Mouse (Mus musculus): ENCODE data around the gene Hoxb6. TPM values are rescaled to one million over a fixed set of nuclear protein-coding genes. Genes with fewer than 3 reads are reported as not detected.

Hoxb6 gene
- total and polyA plus RNA-seq, 3 experiments: 0.53 to 1.1 TPM; not detected in 1

DNA sequence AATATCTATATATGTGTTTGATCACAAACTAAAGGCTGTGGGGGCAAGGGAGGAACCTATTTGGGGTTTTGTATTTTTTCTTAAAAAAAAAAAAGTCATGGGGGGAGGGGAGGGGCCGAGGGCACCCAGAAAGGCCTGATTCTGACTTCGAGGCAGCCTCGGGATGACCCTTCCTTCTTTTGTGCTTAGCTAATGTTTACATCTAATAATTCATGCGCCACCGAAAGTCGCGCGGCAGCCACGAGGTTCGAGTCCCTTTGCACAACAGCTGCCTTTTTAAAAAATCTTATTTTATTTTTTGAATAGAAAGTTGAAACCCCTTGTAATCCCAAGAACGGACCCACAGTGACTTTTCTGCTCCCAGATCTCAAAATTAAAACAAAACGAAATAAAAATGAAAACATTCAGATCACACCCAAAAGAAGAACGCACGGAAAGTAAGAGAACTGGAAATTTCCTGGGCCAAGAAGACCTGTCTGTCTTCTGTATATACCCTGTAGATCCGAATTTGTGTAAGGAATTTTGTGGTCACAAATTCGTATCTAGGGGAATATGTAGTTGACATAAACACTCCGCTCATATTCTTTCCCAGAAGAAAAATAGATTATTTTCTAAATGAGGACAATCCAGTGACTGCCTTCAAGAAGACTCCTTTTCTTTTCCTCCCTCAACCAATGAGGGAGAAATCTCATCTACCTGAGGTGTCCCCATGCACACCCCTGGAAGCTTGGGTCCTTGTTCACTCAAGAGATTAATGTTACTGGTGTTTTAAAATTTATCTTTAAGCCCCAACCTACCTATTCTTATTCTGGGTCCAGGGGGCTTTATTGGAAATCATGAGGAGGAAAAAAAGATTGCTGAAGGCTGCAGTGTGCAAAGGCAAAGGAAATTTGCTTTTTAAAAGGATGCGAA, 24.7 kb downstream of the Hoxb6 start:
- no peak overlapping the region for H3K9ac ChIP-seq (ENCODE audit: insufficient read depth, low read depth)
- peaks cover 4 to 16% of the 10 kb centered on the region in 2 experiments; a peak in 2 of 4 replicates for H3K4me1 ChIP-seq (ENCODE audit: control insufficient read depth in 1 of 2, insufficient read depth in 2 of 2)
- peaks cover 0 to 11% of the 10 kb centered on the region in 2 experiments for H3K36me3 ChIP-seq (replicated peaks in 1 of 2; ENCODE audit: control insufficient read depth in 1 of 2, insufficient read depth in 1 of 2, low read length in 1 of 2)
- H3K27me3 ChIP-seq (replicated peaks): peaks cover 38% of the 10 kb centered on the region
- no peak overlapping the region for H3K4me3 ChIP-seq (replicated peaks in 1 of 3; ENCODE audit: low read depth in 2 of 3, low read length in 2 of 3, poor library complexity in 1 of 3)
- H3K9me3 ChIP-seq (replicated peaks; ENCODE audit: low read length): no peaks in the 10 kb centered on the region
- DNase-seq (ENCODE audit: extremely low read depth): no peak
- no peaks in the 10 kb centered on the region for H3K79me2 ChIP-seq (replicated peaks; ENCODE audit: control insufficient read depth, extremely low read depth, insufficient read depth, poor library complexity, severe bottlenecking)
- in situ Hi-C loops (cut with MboI; ENCODE audit: low pct_ligation_motif_present, low pct_unique_long_range_greater_than_20kb, low sequenced_read_pairs) (loop anchor here (25.0 kb wide), 1 partner anchor 220 kb away; no protein-coding TSS in a partner anchor), dilution Hi-C loops (cut with MboI; ENCODE audit: extremely low pct_ligation_motif_present, extremely low pct_unique_long_range_greater_than_20kb, low sequenced_read_pairs) (no loop called here)
- no peak overlapping the region for H3K4me2 ChIP-seq (ENCODE audit: insufficient read depth, low read depth, poor library complexity, severe bottlenecking)
- TF ChIP-seq KAT2A (IDR thresholded peaks at IDR 0.05; ENCODE audit: insufficient replicate concordance, low read length) (no peak), ZNF384 (IDR thresholded peaks at IDR 0.05; ENCODE audit: low read depth, low read length) (no peak), MYC (IDR thresholded peaks at IDR 0.05; ENCODE audit: low read depth, low read length) (no peak), CTCF (conservative IDR thresholded peaks at IDR 0.05 in 1 of 2, IDR thresholded peaks at IDR 0.05 in 1 of 2; ENCODE audit: low read depth in 2 of 2, low read length in 2 of 2) (no peak), CHD2 (IDR thresholded peaks at IDR 0.05; ENCODE audit: low read length) (no peak), IRF4 (IDR thresholded peaks at IDR 0.05; ENCODE audit: low read depth, low read length) (no peak)
- H3K27ac ChIP-seq (ENCODE audit: insufficient read depth, low read depth): no peak overlapping the region

DNA sequence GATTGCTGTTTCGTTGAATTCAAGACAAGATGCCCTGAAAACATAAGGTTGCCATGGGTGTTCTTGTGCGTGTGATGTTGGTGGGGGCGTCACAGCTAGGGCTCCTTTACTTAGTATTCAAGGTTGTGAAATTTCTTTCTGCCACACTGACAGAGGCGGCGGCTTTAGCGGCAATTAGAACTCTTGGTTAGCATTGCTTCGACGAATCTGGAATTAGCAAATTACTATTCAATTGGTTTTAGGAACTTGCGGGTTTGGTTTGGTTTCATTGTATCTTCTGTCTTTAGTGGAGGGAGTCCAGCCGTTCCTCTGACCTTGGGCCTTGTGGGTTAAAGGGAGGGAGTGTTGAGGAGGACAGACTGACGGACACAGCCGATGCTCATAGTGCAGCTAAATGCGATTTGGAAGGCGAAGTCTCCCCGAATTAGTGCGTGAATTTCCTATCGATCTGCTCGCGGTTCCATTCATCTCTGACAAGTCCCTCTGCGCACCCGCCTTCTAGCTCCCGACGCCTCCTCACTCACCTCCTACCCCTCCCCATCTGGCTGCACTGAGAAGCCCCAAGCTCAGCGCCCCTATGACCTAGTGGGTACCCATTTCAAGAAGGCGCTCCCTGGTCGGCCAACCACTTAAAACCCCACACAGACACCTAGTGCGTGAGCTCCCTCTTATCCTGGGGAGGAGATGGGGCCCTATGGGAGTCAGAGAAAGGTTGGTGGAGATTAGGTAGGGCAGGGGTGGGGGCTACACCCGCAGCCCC, 25.5 kb downstream of the Hoxb6 start, which contains the start of gene Hoxb4:
Gene Hoxb4 (plus strand): TSS at position 660 of the 760 bp plus-strand sequence.
- Histone ChIP-seq H3K79me2 (replicated peaks; ENCODE audit: control insufficient read depth, extremely low read depth, insufficient read depth, poor library complexity, severe bottlenecking) (no peaks in the 10 kb centered on the region), H3K27ac (ENCODE audit: insufficient read depth, low read depth) (no peak within 1 kb of the TSS), H3K4me2 (ENCODE audit: insufficient read depth, low read depth, poor library complexity, severe bottlenecking) (peak within 1 kb of the TSS; percentile 81), H3K27me3 (replicated peaks) (peaks cover 31% of the 10 kb centered on the region), H3K9ac (ENCODE audit: insufficient read depth, low read depth) (peak within 1 kb of the TSS; percentile 96), H3K36me3 (replicated peaks in 1 of 2; ENCODE audit: control insufficient read depth in 1 of 2, insufficient read depth in 1 of 2, low read length in 1 of 2) (peaks cover 0 to 11% of the 10 kb centered on the region in 2 experiments), H3K4me3 (replicated peaks in 1 of 3; ENCODE audit: low read depth in 2 of 3, low read length in 2 of 3, poor library complexity in 1 of 3) (peak within 1 kb of the TSS; percentile 76 to 98 (median 82)), H3K9me3 (replicated peaks; ENCODE audit: low read length) (no peaks in the 10 kb centered on the region), H3K4me1 (ENCODE audit: control insufficient read depth in 1 of 2, insufficient read depth in 2 of 2) (peaks cover 4 to 15% of the 10 kb centered on the region in 2 experiments; a peak in 2 of 4 replicates)
- DNase-seq (ENCODE audit: extremely low read depth): peak; percentile 10
- in situ Hi-C loops (cut with MboI; ENCODE audit: low pct_ligation_motif_present, low pct_unique_long_range_greater_than_20kb, low sequenced_read_pairs) (loop anchor here (25.0 kb wide), 1 partner anchor 220 kb away; no protein-coding TSS in a partner anchor), dilution Hi-C loops (cut with MboI; ENCODE audit: extremely low pct_ligation_motif_present, extremely low pct_unique_long_range_greater_than_20kb, low sequenced_read_pairs) (no loop called here)
- TF ChIP-seq MAZ (IDR thresholded peaks at IDR 0.05; ENCODE audit: low read depth, low read length) (peak; percentile 8; the same call in 1 of the 2 replicates), CHD1 (IDR thresholded peaks at IDR 0.05; ENCODE audit: low read depth, low read length) (0 out of 2 replicates have a peak, but pooled peaks have one; percentile 30), KAT2A (IDR thresholded peaks at IDR 0.05; ENCODE audit: insufficient replicate concordance, low read length) (no peak), MAX (IDR thresholded peaks at IDR 0.05; ENCODE audit: low read length) (peak; percentile 40; the same call in 1 of the 2 replicates), ZNF384 (IDR thresholded peaks at IDR 0.05; ENCODE audit: low read depth, low read length) (no peak), RCOR1 (conservative IDR thresholded peaks at IDR 0.05; ENCODE audit: low read depth, low read length) (0 out of 2 replicates have a peak, but pooled peaks have one; percentile 20), E2F4 (IDR thresholded peaks at IDR 0.05; ENCODE audit: insufficient replicate concordance, low read depth, low read length) (no peak), BHLHE40 (IDR thresholded peaks at IDR 0.05; ENCODE audit: low read depth, low read length) (0 out of 2 replicates have a peak, but pooled peaks have one; percentile 4)
